Mouse (Mus musculus): ENCODE measurements at regions not wholly inside any gene's neighbourhood (a gene's known extent, or its start where the extent isn't known, plus 50 kb on each side); places are given as distances from the start of the nearest gene placed in this dataset.

DNA sequence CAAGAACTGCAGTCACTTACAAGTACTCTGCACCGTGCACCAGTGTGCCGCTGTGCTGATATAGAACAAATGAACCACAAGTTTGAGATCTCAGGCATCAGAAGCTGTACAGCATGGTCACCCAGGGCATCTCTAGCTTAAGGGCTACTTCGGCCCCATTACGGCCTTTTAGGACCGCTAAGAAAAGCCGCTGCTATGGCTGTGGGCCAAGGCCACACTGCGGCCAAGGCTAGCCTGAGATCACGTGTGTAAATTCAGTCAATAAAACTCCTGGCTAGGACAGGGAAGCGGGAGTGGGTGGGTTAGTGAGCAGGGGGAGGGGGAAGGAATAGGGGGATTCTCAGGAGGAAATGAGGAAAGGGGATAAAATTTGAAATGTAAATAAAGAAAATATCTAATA, 50.9 kb upstream of the Atp12a start:
- peak in 1 of 2 experiments; percentile 14 for DNase-seq (ENCODE audit: extremely low spot score in 1 of 2, low spot score in 1 of 2)

DNA sequence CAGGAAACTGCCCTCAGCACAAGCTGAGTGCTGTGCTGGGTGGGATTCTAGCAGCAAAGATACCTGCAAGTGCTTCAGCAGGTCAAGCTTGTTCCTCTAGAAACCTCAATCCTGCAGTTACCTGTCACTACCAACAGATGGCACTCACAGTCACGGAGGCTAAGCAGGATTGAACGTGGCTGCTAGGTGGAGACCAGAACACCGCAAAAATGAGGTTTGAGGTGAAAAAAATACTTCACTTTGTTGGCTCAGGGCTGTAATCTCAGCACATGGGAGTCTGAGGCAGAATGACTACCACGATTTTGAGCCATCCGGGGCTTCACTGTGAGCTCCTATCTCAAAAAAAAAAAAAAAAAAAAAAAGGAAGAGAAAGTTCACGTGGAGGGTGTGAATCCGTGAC, 50.4 kb upstream of the Atp12a start:
- peak; percentile 22 to 45 for DNase-seq (ENCODE audit: extremely low spot score in 1 of 2, low spot score in 1 of 2)
